Mouse (Mus musculus): Measurements from ENCODE around the gene Gm42906.
A peak's percentile ranks its signal among the peaks of the same experiment; 100 is the strongest.

Gm42906 gene

DNA sequence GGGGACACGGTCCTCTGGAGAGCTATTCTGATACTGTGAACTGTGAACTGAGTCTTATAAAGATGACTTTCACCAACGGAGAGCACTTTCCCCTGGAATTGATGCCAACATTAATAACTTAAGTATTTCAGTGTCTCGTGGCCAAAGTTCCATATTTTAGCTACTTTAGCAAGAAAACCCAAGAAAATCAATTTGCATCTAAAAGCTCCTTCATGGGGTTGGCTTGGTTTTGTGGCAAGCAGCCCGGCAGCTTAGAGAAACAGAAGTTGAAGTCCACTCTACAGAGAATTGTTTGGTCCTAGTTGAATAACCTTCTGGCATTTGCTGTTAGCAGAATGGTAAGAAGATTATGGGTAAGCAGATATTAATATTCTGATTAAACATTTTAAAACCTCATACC lies 196.6 kb downstream of the Gm42906 start:
- DNase-seq = peak; percentile 44

DNA sequence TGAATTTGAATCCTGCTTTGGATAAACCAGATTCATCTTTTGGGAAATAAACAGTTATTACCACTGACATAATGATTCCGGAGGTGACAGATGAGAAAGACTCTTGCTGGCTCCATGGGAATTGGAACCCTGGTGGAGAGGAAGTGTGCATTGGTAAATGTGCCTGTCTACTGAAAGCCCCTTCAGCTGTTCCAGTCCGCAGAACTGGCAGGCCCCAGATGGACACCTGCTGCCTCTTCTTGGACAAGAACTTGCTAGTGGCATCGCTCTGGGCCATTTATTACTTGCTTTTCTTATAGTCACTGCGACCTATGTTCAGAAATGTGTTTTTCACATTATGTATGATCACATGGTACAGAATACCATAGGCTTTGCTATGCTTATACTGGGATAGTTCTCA lies 197.5 kb downstream of the Gm42906 start:
- DNase-seq = no peak

DNA sequence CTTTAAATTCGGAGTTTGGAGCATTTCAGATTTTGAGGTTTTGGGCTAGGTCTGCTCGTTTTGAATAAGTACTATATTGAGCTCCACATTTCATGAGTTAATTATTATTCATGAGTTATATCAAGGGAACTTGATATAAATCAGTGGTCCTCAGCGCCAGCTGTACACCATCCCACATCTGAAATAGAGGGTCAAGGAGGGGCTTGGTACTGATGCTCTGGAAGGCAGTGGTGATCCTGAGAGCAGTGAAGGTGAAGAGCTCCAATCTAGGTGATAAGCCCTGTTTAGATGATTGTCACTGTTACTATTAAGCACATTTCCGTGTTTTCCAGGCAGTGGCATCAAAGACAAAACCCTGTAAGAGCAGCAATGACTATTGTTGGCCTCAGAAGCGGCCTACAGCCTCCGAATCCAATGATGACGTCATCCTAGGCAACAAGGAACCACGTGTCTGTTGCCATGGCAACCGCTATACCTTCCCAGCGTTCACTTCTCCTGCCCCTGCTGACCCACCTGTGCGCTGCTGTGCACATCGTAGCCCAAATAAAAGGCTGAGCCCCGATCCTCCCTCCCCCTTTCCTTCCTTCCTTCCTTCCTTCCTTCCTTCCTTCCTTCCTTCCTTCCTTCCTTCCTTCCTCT lies 199.5 kb downstream of the Gm42906 start:
- no peak for DNase-seq

DNA sequence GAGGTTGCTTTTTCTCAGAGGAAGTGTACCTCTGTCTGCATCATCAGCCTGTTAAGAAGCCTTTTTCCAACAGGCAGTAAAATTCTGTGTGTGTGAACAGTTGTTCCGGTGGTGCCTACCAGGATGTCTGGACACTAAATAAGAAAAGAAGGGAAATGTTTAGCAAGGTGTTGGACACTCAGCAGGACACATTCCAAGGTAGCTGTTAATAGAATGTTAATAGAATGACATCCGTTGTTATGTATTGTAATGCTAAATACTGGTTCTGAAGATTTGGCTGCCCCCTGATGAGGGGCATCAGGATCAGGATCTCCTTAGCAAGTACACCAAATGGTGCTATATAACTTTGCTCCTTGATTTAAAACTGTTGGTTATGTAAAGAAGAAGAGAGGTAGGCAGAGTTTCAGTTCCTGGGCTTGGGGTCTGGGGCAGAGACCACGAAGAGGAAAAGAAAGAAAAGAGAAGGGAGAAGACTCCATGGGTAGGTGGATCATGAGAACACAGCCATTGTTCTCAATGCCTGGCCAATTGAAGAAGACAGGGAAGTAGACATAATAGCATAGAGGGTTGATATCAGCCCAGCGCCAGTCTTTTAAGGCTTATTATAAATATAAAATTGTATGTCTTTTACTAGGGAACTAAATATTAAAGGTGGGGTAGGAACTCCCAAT lies 204.1 kb downstream of the Gm42906 start:
- DNase-seq = no peak

DNA sequence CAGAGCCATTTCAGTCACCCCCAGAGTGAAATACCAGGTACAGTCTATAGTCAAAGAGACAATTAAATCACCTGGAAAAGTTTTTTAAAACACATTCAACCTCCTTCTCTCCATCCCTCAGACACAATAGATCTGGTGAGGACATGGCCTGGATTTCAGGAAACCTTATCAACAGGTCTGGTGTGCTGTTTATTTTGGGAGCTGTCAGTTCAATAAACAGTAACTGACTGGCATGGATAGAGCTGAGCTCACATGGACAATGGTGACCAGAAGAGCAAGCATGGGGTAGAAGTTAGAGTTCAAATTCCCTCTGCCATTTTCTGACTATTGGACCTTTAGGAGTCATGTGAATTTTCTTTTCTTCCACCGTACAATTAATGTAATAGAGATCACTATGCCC lies 205.2 kb downstream of the Gm42906 start:
- DNase-seq = no peak

DNA sequence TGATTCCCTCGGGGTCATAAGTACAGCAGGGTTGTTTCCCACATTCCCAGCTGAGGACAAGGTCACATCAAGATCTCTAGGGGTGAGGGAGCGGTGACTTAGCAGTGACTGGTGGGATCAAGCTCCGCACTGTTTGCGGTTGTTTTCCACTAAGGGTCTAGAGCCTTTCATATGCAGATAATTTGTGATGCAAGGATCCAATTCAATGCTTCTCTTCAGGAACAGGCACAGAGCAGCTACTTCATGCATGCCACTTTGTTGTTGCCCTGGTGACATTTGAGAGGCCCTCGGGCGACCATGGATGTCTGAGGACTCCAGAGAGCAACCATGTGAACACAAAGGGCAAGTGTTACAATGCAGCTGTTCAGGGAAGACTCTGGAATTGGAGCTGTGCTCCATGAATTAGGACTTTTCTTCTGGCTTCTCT lies 209.3 kb downstream of the Gm42906 start:
- peak; percentile 23 for DNase-seq

DNA sequence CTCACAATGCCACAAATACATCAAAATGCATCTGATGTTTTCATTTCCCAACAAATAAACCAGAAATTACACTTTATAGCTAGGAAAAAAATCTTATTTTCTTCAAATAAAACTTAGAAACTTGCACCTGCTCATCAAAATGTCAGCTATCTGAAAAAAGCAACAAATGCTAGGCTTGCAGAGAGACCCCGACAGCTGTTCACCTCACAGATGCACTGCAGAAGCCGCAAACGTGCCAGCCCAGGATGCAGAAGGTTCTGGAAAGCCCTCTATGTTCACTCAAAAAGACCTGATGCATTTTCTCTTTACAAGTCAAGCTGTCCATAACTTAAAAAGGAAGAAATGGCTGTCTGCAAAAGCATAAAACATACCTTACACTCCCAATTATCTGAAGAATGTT lies 214.9 kb downstream of the Gm42906 start:
- DNase-seq = no peak

DNA sequence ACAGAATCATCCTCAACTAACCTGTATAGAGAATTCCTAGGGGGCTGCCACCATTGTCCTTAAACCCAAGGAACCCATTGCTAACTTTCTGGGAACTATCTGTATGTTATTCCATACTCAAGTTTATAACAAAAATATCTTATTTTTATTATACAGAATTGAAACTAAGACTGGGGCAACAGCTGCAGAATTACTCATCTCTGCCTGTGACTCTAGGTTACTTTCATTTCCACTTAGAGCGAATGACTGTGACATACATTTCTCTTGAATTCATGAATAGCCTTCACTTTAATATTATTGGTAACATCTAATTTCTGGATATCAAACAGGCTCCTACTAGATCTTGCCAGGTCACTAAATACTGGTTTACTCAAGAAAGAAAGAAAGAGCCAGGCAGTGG lies 217.1 kb downstream of the Gm42906 start:
- no peak for DNase-seq

DNA sequence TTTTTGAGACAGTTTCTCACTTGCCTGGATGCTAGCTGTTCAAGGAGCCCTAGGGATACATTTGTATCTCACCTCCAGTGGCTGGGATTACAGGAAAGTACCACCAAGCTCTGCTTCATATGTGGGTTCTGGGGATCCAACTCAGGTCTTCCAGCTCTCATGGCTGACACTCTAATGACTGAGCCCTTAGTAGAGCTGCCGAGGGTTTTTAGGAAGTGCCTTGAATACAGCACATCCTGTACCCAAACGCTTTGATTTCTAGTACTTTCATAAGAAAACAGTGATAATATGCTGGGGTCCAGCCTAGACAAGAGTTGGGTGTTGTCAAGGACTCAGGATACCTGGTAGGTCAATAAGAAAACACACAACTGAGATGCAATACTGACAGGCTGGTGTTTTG lies 217.9 kb downstream of the Gm42906 start:
- DNase-seq = no peak

DNA sequence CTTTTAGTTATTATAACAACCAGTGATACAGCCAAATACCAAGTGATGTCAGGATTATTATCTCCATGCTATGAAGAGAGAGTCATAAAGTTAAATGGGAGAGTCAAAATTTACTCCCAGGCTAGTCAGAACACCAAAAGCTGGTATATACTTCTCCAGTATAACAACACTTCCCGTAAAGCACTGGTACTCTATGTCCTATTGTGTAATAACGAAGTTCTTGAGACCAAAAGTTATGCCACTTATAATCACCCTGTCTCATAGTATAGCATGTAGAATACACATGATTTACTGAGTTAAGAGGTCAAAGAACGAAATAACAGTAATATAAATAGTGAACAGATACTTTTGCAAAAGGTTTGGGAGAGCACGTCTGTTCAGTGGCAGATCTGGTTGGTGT lies 222.9 kb downstream of the Gm42906 start:
- no peak for DNase-seq

DNA sequence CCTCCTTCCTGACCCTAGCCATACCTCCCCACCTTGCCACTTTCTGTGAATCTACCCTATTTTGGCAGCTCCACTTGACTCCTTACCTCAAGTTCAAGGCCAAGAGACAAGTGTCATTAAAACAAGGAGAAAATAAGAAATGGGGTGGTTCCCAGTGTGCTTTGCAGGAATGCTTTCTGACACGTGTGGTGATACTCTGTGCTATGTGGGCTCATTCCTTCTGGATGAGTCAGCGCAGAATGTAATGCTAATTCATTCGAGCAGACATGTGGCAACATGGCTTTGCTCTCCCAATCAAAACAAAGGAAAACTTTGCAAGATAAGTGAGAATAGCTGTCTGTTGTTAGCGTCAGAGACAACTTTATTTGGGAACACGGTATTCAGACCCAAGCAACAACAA lies 225.0 kb downstream of the Gm42906 start:
- DNase-seq = no peak

DNA sequence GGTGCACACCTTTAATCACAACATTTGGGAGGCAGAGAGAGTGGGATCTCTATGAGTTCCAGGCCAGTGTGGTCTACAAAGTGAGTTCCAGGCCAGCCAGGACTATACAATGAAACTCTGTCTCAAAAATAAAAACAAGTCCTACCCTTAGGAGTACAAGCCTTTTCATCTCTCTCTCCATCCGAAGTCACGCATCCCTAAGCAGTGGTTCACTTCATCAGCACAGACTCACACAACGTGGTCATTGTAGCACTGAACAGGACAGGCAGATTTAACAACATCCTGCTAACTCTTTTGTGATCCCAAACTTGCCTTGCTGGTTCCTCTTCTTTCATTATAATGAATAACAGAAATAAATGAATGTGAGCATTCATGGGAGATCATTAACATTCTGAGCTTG lies 226.7 kb downstream of the Gm42906 start:
- DNase-seq = no peak

DNA sequence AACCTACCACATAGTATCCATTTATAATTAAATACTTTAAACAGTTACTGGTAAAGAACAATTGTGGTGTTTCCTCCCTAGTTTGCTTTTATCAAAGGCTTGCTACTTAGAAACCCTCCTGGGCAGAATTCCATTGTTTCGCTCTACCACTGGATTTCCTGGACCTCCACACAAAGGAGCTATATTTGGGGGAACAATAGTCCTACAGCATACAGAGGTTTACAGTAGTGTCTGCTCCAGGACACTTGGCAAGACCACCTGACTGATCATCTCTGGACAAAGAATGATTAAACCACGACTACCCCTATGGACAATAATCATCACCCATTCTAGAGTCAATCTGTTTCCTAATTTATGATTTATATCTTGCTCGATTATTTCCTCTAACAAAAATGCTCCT lies 228.7 kb downstream of the Gm42906 start:
- DNase-seq = no peak

DNA sequence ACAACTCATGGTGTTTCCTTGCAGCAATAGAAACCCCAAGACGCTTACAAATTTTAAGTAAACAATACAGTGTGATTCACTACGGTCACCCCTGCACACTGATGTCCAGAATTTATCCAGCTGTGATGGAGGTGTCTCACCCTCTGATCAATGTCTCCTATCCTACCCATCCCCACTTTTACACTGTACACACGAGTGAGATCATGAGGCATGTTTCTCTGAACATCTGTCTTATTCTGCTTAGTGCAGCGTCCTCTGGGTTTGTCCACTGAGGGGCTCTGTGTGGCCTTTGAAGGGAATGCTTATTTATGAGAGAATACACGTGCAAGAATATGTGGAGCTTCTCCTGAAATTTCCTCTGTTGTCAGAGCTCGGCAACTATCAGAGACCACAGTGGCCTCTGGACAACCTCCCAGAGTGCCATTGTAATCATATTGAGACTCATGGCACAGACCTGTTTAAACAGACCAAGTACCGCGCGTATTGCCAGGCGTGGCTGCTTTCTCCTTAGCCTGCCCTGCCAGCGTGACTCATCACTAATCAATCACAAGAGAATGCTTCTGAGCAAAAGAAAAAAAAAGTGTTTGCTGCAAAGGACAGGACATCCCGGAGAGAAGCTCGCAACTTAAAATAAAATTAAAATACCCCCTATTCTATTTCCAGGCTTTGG lies 231.2 kb downstream of the Gm42906 start:
- DNase-seq = no peak

DNA sequence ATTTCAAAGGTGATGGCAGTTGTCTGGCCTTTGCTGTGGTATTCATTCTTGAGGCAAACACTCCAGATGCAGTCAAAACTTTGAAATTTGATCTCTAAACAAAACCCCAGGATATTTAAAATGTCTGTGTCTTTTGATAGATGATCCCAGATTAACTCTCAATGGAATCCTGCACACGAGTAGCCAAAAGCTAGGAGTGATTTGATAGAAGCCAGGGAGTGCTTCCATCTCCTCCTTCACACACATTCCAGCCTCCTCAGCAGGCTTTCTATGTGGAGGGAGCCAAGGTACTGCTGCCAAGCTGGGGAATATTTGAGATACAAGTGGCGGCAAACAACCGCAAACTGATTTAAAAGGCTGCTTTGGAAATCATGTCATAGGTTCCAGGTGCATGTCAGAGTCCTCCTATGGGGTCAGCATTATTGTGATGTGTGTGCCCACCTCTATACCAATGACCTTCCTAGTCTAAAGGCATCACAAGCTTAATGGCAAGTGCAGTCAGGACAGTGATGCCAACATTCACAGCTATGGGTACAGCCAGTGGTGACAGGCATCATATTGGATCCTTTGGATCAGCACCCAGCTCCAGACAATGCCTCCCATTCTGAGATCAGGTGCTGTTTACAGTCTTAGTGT lies 234.0 kb downstream of the Gm42906 start:
- DNase-seq = no peak

DNA sequence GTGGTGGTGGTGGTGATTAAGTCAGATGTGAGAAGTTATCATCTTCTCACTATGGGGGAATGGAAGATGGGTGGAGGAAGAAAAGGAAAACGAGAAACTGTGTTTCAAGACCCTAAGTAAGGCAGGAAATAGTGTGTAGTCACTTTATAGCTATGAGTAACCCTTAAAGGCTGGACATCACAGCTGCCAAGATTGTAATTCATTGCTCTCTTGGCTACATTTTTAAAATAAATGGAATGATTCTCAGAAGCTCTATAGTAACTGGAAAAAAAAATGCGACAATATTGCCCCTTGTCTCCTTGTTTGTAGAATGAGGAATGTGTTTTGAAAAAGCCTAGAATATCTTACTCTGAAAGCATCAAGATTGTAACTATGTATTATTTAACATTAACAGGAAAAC lies 235.7 kb downstream of the Gm42906 start:
- DNase-seq = no peak

DNA sequence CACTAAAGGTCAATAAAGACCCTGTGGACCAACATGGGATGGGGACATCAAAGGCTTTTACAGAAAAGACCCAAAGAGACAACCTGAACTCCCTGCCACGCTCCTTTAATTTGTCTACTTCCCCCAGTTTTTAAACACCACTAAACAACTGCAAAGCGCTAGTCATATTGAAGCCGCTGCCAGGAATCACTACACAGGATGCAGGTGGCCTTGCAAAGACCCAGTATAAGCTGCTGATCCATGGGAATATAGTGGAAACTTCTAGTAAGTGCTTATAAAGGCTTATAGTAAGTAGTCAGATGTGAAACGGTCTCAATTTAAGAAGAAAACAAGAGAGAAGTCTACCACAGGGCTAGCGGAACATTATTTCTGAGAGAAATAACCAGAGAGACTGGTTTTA lies 237.2 kb downstream of the Gm42906 start:
- no peak for DNase-seq

DNA sequence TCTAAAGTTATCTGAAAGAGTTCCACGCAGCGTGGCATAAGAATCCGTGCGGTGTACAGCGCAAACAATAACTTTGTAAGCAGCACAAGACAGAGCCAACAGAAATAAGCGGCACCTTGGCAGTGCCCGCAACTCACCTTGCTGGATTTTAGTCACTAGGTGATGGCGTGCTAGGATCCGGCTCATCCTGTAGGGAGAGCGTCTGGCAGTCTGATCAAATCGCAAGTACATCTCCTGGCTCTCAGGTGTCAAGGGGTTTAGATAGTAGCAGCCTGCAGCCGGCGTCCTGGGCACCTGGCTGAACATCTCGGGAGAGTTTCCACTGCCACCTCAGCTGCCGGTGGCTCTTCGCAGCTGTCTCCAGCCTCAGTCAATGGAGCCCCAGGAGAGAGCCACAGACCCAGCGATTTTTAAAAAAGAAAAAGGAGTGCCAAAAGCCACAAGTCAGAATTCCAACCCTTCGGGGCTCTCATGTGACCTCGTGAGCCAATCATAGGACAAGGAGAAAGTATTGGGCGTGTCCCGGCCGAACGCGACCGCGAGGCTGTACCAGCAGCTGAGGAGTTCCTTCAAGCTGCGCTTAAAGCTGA lies 238.1 kb downstream of the Gm42906 start:
- DNase-seq = peak; percentile 78

DNA sequence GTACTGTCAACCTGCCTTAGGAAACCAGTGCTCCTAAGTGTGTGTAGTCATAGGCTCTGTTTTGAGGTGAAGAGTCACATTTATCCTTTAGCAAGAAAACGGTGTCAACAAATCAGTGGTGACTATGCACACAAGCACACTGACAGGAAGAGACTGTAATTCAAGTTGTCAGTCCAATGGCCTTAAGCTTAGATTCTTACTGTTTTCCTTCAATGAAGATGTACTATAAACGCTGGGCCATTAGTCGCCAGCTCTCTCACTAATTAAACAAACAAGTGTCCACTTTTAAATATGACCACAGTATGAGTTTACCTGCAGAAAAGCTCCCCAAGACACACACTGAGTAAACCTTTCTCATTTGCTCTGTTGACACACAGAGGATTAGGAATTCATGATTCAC lies 238.6 kb downstream of the Gm42906 start:
- no peak for DNase-seq

DNA sequence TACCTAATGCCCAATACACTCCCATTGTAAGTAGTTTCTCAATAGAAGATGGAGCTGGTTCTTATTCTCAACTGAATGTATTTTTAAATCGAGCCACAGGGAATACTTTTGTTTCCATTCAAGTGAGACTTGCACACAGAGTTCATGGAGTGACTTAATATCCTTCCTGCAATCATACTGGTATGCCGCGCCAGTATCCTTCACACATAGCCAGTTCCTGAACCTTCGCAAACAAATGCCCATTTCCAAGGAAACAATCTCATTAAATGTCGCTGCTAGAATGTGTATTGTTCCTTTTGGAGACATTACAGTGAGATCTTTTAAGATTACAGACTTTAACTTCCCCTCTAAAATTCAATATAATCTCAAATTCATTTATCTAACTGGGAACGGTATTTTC lies 239.3 kb downstream of the Gm42906 start:
- DNase-seq = no peak

DNA sequence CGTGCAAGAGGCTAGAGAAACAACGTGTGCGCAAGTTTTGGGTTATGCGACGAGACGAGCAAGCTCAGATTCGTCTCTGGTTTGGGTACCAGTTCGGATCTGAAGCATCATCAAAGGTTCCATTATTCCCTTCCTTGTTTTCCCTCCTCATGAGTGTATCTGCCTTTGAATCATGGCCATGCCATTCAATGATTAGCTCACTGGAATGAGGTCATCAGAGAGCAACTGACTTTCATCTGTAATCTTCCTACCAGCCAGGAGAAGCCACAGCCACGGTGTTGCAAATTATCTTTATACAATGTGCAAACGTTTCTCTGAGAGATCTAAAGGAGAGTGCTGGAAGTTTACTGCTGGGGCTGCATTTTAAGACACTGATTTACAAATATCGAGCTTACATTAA lies 240.6 kb downstream of the Gm42906 start:
- DNase-seq = no peak

DNA sequence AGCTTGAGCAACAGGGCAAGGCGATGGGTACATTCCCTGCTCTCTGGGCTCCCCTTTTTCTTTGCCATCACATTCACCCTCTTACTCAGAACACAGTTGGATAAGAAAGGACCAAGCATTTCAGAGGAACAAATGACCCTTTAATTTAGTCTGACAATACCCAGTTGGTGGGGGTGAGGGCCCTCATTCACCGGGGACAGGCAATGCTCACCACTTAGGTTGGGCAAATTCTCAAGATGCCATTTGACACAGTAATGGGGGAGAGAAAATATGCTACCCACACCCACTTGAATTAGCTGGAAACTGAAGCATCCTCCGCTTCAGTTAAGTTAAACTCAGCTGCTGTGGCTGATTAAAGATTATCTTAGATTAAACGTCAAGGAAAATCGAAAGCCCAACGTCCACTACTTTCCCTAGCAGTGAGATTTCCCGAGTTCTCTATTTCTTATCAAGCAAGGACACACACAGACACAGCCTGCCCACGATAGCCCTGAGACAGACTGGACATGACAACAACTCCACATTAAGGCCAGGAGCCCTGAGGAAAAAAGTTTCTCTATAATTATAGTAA lies 242.6 kb downstream of the Gm42906 start:
- no peak for DNase-seq

DNA sequence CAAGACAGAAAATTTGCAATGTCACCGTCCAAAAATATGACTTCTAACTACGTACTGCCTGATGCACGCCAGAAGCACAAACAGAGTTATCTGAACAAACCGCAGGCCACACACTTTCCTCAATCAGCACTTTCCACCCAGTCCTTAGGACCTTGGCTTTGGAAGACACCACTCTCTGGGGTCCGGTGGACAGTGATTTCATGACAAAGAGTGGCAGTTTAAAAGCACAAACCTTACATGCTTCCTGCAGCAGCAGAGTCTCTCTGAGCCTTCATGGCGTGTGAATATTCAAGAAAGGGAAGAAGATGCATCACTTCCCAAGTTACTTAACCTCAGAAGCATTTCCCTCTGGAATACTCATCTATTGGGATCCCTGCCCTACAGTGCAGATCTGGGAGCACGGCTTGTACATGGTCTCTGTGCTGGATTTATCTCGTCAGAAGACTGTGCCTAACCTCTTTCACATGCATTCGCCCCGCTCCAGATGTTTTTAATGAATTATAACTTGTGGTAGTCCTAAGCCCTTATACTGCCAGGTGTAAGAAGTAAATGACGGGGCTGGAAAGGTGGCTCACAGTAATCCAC lies 244.2 kb downstream of the Gm42906 start:
- DNase-seq = no peak
